Mouse (Mus musculus) thymus, adult 18-20 months (tissue): ENCODE measurements around the gene Gm17349.
"Not testable (repeated sequence)": the region's sequence is repeated elsewhere in the genome, so short reads cannot be mapped to it uniquely, and the experiment has no call there.

ENCODE experiments used
- DNase-seq, 2 experiments: peaks; one replicate each; pipeline ENCODE4 v3.0.0; 2022; ENCODE audit warnings: mixed read lengths in 2 of 2

The Gm17349 gene

GRCm38 (mm10) chr15:99705440-99706048 is at the start of gene Gm17349:
Gene Gm17349 (minus strand): TSS chr15:99705490.
- DNase-seq = no peak

GRCm38 (mm10) chr15:99754204-99754603 is 48.9 kb upstream of the Gm17349 start:
- DNase-seq = no peak

GRCm38 (mm10) chr15:99740229-99740628 is 34.9 kb upstream of the Gm17349 start:
- DNase-seq = no peak

- DNase-seq = no peak
Observed at GRCm38 (mm10) chr15:99736675-99737074, 31.4 kb upstream of the Gm17349 start.

- peak; percentile 100 for DNase-seq
Observed at GRCm38 (mm10) chr15:99735631-99736030, 30.3 kb upstream of the Gm17349 start.

GRCm38 (mm10) chr15:99733186-99733585 is 27.9 kb upstream of the Gm17349 start:
- DNase-seq = no peak

GRCm38 (mm10) chr15:99731678-99732077 is 26.4 kb upstream of the Gm17349 start:
- no peak for DNase-seq

- DNase-seq = no peak
Observed at GRCm38 (mm10) chr15:99731167-99731566, 25.9 kb upstream of the Gm17349 start.

GRCm38 (mm10) chr15:99729056-99729783 is 23.9 kb upstream of the Gm17349 start:
- DNase-seq = no peak

GRCm38 (mm10) chr15:99728211-99728610 is 22.9 kb upstream of the Gm17349 start:
- no peak for DNase-seq

- DNase-seq = no peak
Observed at GRCm38 (mm10) chr15:99727525-99727924, 22.2 kb upstream of the Gm17349 start.

GRCm38 (mm10) chr15:99727039-99727438 is 21.7 kb upstream of the Gm17349 start:
- DNase-seq = not testable (repeated sequence)

- no peak for DNase-seq
Observed at GRCm38 (mm10) chr15:99726549-99726948, 21.3 kb upstream of the Gm17349 start.

- peak; percentile 87 to 94 for DNase-seq
Observed at GRCm38 (mm10) chr15:99725341-99726155, 20.3 kb upstream of the Gm17349 start, which contains the start of gene Cox14. Gene Cox14 (plus strand): TSS chr15:99725618.

- peak in 1 of 2 experiments; percentile 60 for DNase-seq
Observed at GRCm38 (mm10) chr15:99724292-99725021, 19.2 kb upstream of the Gm17349 start.

GRCm38 (mm10) chr15:99723515-99724291 is 18.4 kb upstream of the Gm17349 start:
- DNase-seq = no peak

- DNase-seq = no peak
Observed at GRCm38 (mm10) chr15:99723120-99723514, 17.8 kb upstream of the Gm17349 start.

GRCm38 (mm10) chr15:99721921-99722743 is 16.8 kb upstream of the Gm17349 start:
- DNase-seq = no peak

- no peak for DNase-seq
Observed at GRCm38 (mm10) chr15:99719865-99720264, 14.6 kb upstream of the Gm17349 start.

- DNase-seq = no peak
Observed at GRCm38 (mm10) chr15:99718461-99719021, 13.3 kb upstream of the Gm17349 start.
